Mouse (Mus musculus) layer of hippocampus, adult 2 months (tissue): ENCODE measurements at regions not wholly inside any gene's neighbourhood (a gene's known extent, or its start where the extent isn't known, plus 50 kb on each side); places are given as distances from the start of the nearest gene placed in this dataset.

Experiments used
- DNase-seq, 2 experiments: peaks; one replicate each; pipeline ENCODE4 v3.0.0; 2022; ENCODE audit warnings: low spot score in 2 of 2
- H3K27ac ChIP-seq: fragments of 200-600 bp; 2 replicates; pipeline ENCODE4 v1.8.1; 2022
- H3K4me3 ChIP-seq: fragments of 200-600 bp; 2 replicates; pipeline ENCODE4 v1.8.1; 2022; ENCODE audit warnings: mild to moderate bottlenecking
- CTCF ChIP-seq: fragments of 200-600 bp; conservative IDR thresholded peaks from 2 replicates; pipeline ENCODE4 v1.8.1; 2022; ENCODE audit warnings: antibody characterized with exemption, mild to moderate bottlenecking, moderate library complexity

DNA sequence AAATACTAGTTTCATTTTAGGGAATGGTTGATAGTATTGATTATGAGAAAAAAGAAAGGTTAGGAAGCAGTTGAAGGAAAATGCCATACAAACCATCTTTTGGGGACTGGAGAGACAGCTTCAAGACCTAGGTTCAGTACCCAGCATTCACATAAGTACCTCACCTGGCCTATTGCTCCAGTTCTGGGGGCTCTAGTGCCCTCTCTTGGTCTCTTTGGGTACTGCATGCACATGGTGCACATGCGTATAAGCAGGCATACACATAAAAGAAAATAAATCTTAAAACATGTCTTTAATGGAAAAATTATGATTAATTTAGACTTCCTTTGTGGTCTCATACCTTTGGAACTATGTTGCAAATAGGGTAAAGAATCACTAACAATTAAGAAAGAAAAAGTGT, 155.3 kb upstream of the Gm6793 start:
- Histone ChIP-seq H3K4me3 (no peak overlapping the region), H3K27ac (no peak overlapping the region)
- DNase-seq = no peak
- TF ChIP-seq CTCF = peak; percentile 54

GRCm38 (mm10) chr8:112156656-112157055, 141.8 kb upstream of the Gm6793 start:
- no peak overlapping the region for H3K27ac ChIP-seq
- DNase-seq = no peak
- TF ChIP-seq CTCF = no peak
- no peak overlapping the region for H3K4me3 ChIP-seq

- no peak overlapping the region for H3K27ac ChIP-seq
- H3K4me3 ChIP-seq = no peak overlapping the region
- peak in 1 of 2 experiments; percentile 1 for DNase-seq
- TF ChIP-seq CTCF = no peak
Observed at GRCm38 (mm10) chr8:112138924-112139323, 124.1 kb upstream of the Gm6793 start.

- TF ChIP-seq CTCF = no peak
- no peak overlapping the region for H3K4me3 ChIP-seq
- no peak overlapping the region for H3K27ac ChIP-seq
- DNase-seq = no peak
Observed at GRCm38 (mm10) chr8:112130196-112130595, 115.4 kb upstream of the Gm6793 start.

GRCm38 (mm10) chr8:112128833-112129518, 114.1 kb upstream of the Gm6793 start:
- Histone ChIP-seq H3K27ac (no peak overlapping the region), H3K4me3 (no peak overlapping the region)
- DNase-seq = no peak
- no peak for TF ChIP-seq CTCF

- no peak for TF ChIP-seq CTCF
- Histone ChIP-seq H3K4me3 (no peak overlapping the region), H3K27ac (no peak overlapping the region)
- DNase-seq = no peak
Observed at GRCm38 (mm10) chr8:112111950-112112349, 97.1 kb upstream of the Gm6793 start.

DNA sequence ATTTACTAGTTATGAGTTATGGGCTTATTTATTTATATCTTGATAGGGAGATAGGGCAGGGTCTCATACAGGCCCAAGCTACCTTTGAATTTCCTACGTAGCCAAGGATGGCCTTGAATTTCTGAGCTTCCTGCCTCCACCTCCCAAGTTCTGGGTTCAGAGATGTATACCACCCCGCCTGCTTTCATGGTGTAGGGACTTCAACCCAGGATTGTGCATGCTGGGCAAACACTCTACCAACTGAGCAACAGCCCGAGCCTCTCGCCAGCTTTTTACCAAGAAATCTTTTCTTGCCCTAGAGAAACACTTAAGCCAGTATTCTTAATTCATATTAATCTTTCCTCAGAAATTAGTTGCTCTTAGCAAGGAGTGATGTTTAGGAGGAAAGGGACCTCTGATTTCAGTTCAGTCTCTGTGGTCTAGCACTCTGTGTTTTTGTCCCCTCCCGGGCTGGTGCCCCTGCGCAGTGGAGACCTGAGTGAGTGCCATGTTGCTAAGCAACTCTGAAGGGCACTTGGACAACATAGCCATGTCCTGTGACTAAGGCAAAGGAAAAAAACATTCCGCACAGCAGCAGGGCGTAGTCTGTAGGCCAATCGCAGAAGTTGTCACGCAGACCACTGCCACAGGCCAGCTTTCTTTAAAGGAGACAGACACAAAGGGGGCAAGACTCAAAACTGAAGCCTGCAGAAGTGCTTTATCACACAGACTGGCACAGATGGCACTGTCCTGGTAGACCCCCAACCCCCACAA, 83.2 kb upstream of the Gm6793 start:
- DNase-seq = peak; percentile 33 to 62
- no peak for TF ChIP-seq CTCF
- H3K27ac ChIP-seq = peak overlapping the region; percentile 70; the same call in 1 of the 2 replicates
- no peak overlapping the region for H3K4me3 ChIP-seq

- no peak for TF ChIP-seq CTCF
- Histone ChIP-seq H3K27ac (no peak overlapping the region), H3K4me3 (no peak overlapping the region)
- no peak for DNase-seq
Observed at GRCm38 (mm10) chr8:112094881-112095280, 80.0 kb upstream of the Gm6793 start.

GRCm38 (mm10) chr8:112093554-112093953, 78.7 kb upstream of the Gm6793 start:
- no peak overlapping the region for H3K27ac ChIP-seq
- no peak for DNase-seq
- peak; percentile 42 for TF ChIP-seq CTCF
- H3K4me3 ChIP-seq = no peak overlapping the region

GRCm38 (mm10) chr8:112092831-112093230, 78.0 kb upstream of the Gm6793 start:
- no peak for TF ChIP-seq CTCF
- no peak for DNase-seq
- Histone ChIP-seq H3K4me3 (no peak overlapping the region), H3K27ac (no peak overlapping the region)

GRCm38 (mm10) chr8:112078621-112079020, 63.8 kb upstream of the Gm6793 start:
- no peak for DNase-seq
- H3K4me3 ChIP-seq = no peak overlapping the region
- no peak overlapping the region for H3K27ac ChIP-seq
- no peak for TF ChIP-seq CTCF

- Histone ChIP-seq H3K4me3 (peak overlapping the region; percentile 4; the same call in 1 of the 2 replicates), H3K27ac (peak overlapping the region; percentile 55; the same call in 1 of the 2 replicates)
- peak in 1 of 2 experiments; percentile 46 for DNase-seq
- no peak for TF ChIP-seq CTCF
Observed at GRCm38 (mm10) chr8:112072205-112072604, 57.4 kb upstream of the Gm6793 start.

GRCm38 (mm10) chr8:112070251-112070650, 55.4 kb upstream of the Gm6793 start:
- no peak for DNase-seq
- TF ChIP-seq CTCF = no peak

More at GRCm38 (mm10) chr8:112070251-112070650, 55.4 kb upstream of the Gm6793 start:
- Histone ChIP-seq H3K4me3 (no peak overlapping the region), H3K27ac (no peak overlapping the region)
